Mouse (Mus musculus): ENCODE measurements around the gene Trpm1.

DNA sequence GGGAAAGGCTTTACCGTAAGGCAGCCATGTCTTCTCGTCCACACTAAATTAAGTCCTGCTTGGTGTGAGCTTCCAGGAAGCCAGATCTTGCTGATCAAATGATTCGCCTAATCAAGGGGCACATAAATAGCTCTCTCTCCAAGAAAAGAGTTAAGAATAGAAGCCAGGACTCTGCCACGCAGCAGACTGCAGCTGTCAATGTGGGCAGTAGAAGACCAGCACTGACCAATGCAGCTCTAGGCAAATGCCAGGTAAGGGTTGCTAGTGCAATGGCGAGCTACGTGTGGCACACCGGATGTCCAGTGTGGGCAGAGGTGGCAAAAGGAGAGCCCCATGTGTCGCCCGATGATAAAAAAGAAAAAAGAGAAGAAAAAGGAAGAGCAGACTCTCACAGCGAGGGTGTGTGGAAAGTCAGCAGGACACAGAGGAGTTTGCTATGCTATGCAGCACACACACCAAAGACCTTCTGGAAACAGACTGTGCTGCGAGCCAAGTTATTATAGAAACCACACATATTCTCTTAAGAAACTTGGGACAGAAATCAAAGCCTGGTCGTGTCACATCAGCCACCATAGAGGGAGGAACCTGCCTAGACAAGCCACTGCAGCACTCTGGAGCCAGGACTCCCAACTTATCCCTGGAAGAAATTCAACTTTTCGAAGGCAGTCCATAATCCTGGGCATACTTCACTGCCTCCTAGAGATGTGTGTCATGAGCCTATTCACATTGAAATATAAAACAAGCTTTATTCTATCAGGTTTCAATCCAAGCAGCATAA, 112.1 kb downstream of the Trpm1 start:
- TF ChIP-seq TAL1 (conservative IDR thresholded peaks at IDR 0.05; ENCODE audit: low read depth, low read length) (no peak), CTCF (IDR thresholded peaks at IDR 0.05; ENCODE audit: low read depth, low read length) (no peak), GATA1 (IDR thresholded peaks at IDR 0.05; ENCODE audit: borderline replicate concordance, low read length) (no peak), GATA2 (IDR thresholded peaks at IDR 0.05; ENCODE audit: borderline replicate concordance, low read depth, low read length) (no peak), POLR2AphosphoS5 (IDR thresholded peaks at IDR 0.05; ENCODE audit: insufficient replicate concordance, low read depth, low read length) (no peak)
